Mouse (Mus musculus): ENCODE data around the gene Zbtb49. TPM values are rescaled to one million over a fixed set of nuclear protein-coding genes. Genes with fewer than 3 reads are reported as not detected.

Zbtb49 gene
- total RNA-seq, 2 experiments from 2014 or later = 6.8 to 7.0 TPM

DNA sequence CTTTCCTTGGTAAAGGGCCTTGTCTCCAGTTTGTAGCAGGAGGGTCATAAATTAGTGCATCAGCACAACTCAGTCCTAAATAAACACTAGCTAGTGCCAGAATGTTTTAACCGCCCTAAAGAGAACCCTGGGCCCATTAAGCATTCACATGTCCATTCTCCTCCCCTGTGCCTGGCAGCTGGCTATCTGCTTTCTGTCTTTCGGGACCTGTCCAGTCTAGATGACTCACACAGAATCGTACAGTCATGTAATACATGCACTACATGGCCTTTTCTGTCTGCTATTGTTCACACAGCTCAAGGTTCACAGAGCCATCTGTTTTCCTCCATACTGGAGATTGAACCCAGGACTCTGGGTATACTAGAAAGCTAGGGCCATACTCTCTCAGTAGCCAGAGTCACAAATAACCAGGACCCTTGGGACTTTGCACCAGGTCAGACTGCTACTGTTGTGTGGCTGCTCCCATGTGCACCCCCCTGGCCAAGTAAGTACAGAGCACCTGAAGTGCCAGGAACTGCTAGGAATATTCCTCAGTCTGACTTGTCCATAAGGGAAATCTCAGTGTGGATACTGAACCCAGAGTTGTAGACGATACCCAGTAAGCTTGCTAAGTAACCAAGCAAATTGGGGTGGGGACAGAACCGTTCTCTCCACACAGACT, 23.3 kb downstream of the Zbtb49 start:
- intact Hi-C loops (cut with DNase I) = loop anchor here (5.0 to 10.0 kb wide), 2 partner anchors 380 to 902 kb away; no protein-coding TSS in a partner anchor
- DNase-seq = no peak

DNA sequence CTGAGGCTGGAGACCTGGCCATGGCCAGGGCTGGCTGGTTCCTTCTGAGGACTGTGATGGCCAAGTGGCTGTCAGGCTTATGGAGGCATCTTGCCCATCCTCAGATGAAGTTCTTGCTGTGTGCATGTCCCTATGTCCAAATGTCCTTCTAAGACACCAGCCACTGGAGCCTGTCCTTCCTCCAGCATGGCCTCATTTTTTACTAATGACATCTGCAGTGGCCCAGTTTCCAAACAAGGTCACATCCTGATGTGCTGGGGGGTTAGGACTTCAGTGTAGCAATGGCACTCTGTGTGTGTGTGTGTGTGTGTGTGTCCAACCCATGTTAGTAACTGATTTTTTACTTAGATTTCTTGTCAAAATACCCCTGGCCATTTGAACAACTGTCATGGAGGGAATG, 24.3 kb downstream of the Zbtb49 start:
- DNase-seq = no peak
- intact Hi-C loops (cut with DNase I) = loop anchor here (5.0 to 10.0 kb wide), 2 partner anchors 379 to 901 kb away; no protein-coding TSS in a partner anchor

DNA sequence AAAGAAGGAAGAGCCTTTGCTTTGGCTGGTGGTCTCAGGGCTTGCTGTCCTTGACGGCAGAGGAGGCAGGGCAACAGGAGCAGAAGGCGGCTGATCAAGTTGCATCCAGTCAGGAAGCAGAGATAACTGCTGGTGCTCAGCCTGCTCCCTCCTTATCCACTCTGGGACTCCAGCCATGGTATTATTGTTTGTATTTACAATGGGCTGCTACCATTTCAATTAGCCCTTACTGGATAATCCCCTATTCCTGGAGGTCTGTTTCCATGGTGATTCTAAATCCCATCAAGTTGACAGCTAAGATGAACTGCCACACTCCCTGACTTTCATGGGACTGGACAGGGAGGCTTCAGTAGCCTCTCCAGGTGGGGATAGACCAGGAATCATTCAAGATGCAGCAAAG, 25.3 kb downstream of the Zbtb49 start:
- DNase-seq = no peak

GRCm38 (mm10) chr5:38190907-38191306, 29.4 kb downstream of the Zbtb49 start:
- no peak for DNase-seq
- intact Hi-C loops (cut with DNase I) = loop anchor here (10.0 kb wide), 1 partner anchor 896 kb away; no protein-coding TSS in a partner anchor

More for the DNA sequence above, 25.3 kb downstream of the Zbtb49 start:
- intact Hi-C loops (cut with DNase I) = loop anchor here (5.0 to 10.0 kb wide), 2 partner anchors 378 to 900 kb away; no protein-coding TSS in a partner anchor

GRCm38 (mm10) chr5:38187006-38187405, 33.3 kb downstream of the Zbtb49 start:
- intact Hi-C loops (cut with DNase I) = no loop called here
- DNase-seq = no peak

GRCm38 (mm10) chr5:38184688-38185285, 35.5 kb downstream of the Zbtb49 start:
- intact Hi-C loops (cut with DNase I) = no loop called here
- DNase-seq = no peak

- DNase-seq = no peak
- intact Hi-C loops (cut with DNase I) = no loop called here
These were observed 45.9 kb downstream of the Zbtb49 start for GRCm38 (mm10) chr5:38174256-38174912.

- intact Hi-C loops (cut with DNase I) = no loop called here
- no peak for DNase-seq
These were observed 46.5 kb downstream of the Zbtb49 start for GRCm38 (mm10) chr5:38173766-38174165.

GRCm38 (mm10) chr5:38168497-38168896, 51.8 kb downstream of the Zbtb49 start:
- intact Hi-C loops (cut with DNase I) = no loop called here

DNA sequence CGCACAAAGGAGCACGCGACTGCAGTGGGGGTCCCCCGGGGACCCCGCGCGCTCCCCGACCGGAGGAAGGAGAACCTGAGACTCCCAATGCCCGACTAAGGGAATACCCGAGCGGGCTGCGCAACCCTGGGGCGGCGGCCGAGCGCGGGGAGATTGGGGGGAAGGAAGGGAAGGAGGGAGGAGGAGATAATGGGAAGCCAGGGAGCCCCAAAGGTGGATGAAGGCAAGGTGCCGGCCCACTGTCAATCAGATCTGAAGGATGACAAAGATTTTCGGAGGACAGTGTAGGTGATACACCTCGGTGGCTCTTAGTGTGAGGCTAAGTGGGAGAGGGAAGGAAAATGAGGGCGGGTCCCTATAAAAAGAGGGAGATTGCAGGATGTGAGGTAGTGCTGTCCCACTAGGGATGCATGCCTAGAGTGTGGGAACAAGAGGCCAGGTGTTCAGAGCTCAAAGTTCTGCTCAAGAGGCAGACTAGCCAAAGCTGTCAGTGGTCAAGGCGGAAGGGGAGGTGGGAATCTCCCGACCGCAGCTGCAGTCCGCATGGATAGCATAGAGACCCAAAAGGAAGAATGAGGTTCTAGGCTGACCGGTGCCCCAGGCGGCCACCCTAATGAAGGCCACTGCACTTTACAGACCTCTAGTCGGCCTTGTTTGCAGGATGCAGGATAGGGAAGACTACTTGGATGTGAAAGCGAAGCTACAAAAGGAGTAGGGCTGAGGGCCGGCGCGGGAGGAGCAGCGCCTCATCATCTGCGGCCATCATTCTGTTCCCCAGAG, 60.4 kb downstream of the Zbtb49 start, which contains the start of gene Nsg1:
TSS of gene Nsg1 (minus strand) at position 274 of the 780 bp plus-strand sequence.
- no peak for DNase-seq
- intact Hi-C loops (cut with DNase I) = no loop called here

More at GRCm38 (mm10) chr5:38168497-38168896, 51.8 kb downstream of the Zbtb49 start:
- no peak for DNase-seq

DNA sequence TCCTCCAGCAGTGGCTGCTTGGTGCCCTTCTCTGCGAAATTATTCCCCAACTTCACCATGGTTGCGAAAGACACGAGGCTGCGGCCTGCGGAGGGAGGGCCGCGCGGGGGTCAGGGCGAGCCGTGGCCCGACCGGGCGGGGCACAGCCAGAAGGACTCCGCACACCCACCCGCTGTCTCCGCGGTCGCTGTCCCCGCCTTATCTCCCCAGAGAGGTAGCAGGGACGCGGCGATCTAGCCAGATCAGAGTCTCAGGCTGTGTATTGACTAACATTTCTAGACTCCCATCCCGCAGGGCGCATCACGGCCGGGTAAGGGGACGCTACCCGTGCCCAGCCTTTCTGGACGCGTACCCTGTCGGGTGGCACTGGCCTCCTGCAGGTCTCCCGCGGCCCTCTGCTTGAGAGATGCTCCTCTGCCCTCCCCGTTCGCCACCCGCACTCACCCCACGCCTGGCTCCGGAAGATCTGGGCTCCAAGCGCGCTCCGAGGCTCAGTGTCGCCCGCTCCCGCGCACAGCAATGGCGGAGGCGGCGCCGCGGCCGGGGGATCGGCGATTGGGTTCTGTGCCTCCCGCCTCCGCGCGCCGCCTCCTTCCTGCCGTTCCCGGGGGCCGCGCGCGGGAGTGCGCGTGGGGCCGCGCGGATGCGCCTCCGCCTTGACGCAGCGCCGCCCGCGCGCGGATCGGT, 61.2 kb downstream of the Zbtb49 start:
- intact Hi-C loops (cut with DNase I) = no loop called here

DNA sequence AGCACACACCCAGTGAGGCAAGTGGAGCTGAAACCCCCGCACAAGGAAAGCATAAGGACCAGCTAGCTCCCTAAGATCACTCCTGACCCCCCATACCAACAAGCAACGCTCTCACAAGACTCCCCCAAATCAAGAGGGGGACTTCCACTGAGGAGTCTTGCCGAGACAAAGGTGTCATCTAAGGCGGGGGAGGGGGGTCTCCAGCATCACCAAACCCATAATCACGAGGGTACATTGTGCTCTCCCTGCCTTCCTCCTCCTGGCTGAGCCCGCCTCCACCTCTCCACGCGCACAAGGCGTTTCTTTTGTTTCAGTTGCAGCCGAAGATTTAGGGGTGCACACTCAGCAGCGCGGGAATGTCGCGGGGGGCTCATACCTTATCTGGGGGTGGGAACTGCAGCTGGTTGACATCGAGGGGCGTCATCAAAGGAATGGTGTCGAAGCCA, 61.7 kb downstream of the Zbtb49 start:
- intact Hi-C loops (cut with DNase I) = no loop called here
- no peak for DNase-seq

More for the DNA sequence above, 61.2 kb downstream of the Zbtb49 start:
- peak; percentile 58 to 61 for DNase-seq

- intact Hi-C loops (cut with DNase I) = no loop called here
- DNase-seq = no peak
These were observed 62.7 kb downstream of the Zbtb49 start for GRCm38 (mm10) chr5:38157481-38158020.

DNA sequence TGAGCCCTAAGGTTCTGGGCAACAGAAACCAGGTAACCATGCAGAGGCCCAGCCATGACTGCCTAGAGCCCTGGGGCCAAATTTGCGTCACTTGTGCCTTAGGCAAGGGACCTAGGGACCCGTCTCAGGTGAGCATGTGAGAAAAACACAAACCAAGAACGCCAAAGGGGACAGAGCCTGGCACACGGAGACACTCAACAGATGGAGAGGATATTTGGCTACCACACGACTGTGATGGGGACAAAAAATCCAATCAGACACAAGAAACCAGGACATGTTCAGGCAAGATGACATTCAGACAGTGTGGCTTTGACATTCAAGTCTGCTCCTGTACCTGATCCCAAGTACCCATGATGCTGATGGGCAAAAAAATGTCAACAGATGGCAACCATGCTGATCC, 66.6 kb downstream of the Zbtb49 start:
- no peak for DNase-seq
- intact Hi-C loops (cut with DNase I) = no loop called here

DNA sequence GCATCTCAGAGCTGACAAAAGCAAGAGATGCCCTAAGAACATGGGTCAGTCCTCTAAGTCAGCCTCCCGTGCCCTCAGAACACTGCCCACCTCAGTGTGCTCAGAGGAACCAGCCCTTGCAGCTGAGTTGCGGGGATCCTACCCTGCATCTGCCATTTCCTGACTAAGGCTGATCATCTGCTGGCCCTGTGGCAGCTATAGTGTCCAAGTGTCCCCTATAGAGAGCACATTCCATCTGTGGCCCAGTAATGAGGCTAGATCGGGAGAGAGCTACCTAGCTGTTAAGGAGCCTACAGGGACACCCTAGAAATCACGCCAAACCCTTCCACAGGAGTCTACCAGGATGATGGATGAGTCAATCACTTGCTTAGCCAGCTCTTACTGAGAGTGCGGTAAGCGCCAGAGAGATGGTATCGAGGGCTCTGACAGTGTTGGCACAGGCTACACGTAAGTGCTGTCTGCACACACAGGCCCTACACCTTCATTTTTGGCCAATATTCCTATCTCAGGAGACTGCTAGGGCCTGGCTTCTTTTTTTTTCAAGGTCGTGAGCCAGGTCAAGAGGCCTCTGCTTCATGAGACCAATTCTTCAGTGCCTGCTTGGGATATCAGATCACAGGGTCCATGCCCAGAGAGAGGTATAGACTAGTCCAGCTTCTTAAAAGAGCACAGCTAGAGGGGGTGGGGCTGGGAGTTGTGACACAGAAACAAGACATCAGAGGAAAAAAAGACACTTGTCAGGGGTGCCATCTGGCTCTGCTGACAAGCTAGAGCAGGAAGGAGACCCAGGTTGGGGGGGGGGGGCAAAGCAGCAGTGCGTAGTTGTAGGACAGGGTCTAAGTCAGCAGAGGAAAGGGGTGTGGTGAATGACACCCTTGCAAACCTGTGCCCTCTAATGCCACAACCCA, 67.8 kb downstream of the Zbtb49 start:
- no peak for DNase-seq
- intact Hi-C loops (cut with DNase I) = no loop called here

DNA sequence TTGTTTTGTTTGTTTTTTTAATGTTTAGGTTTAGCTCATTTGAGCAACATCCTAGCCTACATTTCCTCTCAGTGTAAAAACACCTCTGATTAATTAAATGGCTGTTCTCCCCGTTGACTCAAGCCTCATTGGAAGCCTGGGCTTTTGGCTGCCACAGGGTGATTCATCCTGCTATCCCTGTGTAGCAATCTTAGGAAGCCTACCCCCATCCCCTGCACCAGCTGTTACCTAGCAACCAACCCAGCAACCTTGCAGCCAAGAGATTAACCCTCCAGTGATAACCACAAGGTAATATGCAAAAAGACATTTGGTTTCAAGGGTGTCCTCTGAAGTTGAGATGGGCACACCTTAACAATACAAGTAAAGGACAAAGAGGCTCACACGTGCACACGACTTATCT, 69.0 kb downstream of the Zbtb49 start:
- no peak for DNase-seq
- intact Hi-C loops (cut with DNase I) = no loop called here

GRCm38 (mm10) chr5:38146524-38146923, 73.7 kb downstream of the Zbtb49 start:
- intact Hi-C loops (cut with DNase I) = no loop called here
- peak; percentile 13 to 36 for DNase-seq

GRCm38 (mm10) chr5:38140893-38141292, 79.4 kb downstream of the Zbtb49 start:
- intact Hi-C loops (cut with DNase I) = no loop called here
- DNase-seq = no peak

All from heart, postnatal 10 days (tissue).